Mouse (Mus musculus) mouse embryonic stem cell (cell line): ENCODE measurements at regions not wholly inside any gene's neighbourhood (a gene's known extent, or its start where the extent isn't known, plus 50 kb on each side); places are given as distances from the start of the nearest gene placed in this dataset.

Source experiments
- in situ Hi-C, 2 experiments: fragments of 300-500 bp; cut with MboI; formaldehyde crosslinking; loops; 1 replicate in 1 of 2; 3 replicates in 1 of 2; pipeline ENCODE4 v1.14.3; 2019 to 2020; ENCODE audit warnings: low sequenced_read_pairs in 2 of 2, low pct_unique_long_range_greater_than_20kb in 1 of 2, mixed read lengths in 1 of 2; ENCODE audit not compliant: unreplicated experiment in 1 of 2

DNA sequence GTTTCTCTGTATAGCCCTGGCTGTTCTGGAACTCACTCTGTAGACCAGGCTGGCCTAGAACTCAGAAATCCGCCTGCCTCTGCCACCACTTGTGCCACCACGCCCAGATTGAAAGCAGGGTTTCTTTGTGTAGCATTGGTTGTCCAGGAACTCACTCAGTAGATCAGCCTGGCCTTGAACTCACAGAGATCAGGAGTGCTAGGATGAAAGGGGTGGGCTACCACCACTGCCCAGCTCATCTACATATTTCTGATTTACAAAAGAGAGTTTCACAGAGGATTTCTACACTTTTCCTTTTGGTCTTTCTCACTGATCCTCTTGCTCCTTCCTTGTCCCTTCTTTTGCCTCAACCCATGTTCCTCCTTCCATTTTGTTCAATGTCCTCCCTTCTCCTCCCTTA lies 53.1 kb upstream of the Lbx1 start:
- in situ Hi-C loops, result no loop called here

DNA sequence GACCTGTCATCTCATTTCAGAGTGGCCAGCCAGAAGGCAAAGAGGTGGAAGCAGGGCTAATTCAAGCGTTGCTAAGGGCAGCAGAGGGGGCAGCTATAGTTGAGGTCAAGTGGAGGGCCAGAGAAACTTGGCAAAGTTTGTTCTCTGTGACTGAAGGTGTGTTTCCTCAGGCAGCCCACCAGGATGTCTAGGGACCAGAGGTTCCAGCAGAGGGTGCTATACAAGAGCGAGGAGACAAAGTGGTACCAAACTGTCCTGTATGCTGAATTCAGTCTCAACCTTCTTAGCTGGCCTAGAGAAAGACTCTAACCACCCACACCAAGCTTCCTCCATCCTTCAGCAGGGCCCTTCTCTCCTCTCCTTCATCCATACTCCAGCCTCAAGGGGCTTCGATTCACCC lies 62.2 kb upstream of the Lbx1 start:
- in situ Hi-C loops, result no loop called here

DNA sequence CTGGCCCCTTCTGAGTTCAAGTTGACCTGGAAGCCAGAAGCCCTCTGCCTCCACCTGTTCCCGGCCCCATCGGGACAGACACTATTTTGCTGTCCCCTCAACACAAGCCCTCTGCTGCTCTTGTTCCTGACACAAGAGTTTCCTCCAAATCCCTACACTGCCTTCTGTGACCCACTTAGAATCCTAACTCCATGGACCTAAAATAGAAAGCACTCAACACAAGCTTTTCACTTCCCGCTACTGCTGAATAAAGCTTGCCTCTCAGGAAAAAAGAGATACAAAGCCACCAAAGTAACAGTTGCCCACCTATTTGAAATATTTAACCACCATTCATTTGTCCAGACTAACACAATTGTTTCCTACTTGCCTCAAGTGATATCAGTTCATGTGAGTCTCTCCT lies 63.7 kb upstream of the Lbx1 start:
- in situ Hi-C loops, result no loop called here

DNA sequence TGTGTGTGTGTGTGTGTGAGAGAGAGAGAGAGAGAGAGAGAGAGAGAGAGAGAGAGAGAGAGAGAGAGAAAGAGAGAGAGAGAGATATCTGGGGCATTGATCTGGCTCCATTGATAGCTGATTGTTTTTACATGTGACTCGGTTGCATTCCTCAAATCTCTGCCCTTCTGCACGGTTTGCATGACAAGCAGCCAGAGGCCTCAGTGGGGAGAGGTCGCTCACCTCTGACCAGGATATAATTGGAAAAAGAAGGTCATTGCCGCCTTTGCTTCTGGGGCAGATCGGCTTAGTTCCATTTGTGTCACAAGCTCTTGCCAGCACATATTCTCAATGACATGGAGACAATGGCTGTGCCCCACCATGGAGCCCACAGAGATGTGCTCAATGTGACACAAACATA lies 63.8 kb upstream of the Btrc start:
- in situ Hi-C loops, result loop anchor here in 1 of 2 experiments (5.0 to 10.0 kb wide), 3 partner anchors 62 to 245 kb away; partner anchors contain the start of gene Lbx1

DNA sequence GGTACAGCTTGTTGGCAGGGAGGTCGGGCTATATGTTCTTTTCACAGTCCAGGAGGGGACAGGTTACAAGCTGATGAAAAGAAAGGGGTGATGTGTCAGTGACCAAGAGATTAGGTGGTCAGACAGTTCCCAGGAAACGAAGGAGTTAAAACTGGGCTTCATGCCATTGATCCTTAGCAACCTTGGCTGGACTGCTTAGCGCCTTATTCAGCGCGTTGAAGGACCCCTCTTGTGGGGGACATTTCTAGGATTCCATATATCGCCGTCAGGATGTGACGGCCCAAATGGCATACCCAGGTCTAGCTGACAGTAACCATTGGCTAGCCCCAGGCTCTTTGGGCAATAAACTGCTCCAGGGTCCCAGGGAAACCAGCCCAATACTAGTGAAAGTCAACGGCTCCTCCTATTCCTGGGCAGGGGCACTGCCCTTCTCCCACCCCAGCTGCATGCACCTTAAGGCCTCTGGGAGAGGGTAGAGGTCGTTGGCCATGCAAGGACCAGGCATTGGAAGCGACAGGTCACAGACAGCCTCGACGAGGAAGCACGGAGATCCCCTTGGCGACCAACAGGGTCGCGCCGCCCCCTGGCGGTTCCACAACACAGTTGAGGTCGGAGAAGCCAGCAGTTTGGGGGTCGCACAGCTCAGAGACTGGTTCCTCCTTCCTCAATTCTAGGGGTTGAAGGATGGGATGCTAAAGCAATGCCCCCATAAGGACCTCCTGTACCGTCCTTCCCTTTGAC lies 62.7 kb upstream of the Btrc start:
- in situ Hi-C loops, result loop anchor here in 1 of 2 experiments (5.0 to 10.0 kb wide), 3 partner anchors 64 to 244 kb away; partner anchors contain the start of gene Lbx1

DNA sequence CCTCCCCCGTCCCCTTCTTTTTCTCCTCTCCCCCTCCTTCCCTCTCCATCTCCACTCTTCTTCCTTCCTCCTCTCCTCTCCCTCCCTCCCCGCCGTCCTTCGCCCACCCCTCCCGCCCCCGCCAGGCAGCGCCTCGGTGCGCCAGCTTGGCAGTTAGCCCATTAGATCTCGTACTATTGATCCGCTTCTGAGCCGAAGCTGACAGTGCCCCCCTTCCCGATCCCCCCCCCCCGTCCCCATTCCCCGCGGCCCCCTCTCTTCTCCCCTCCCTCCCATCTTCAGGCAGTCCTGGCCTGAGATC lies 62.2 kb upstream of the Btrc start:
- in situ Hi-C loops, result loop anchor here in 1 of 2 experiments (5.0 to 10.0 kb wide), 3 partner anchors 64 to 243 kb away; partner anchors contain the start of gene Lbx1

DNA sequence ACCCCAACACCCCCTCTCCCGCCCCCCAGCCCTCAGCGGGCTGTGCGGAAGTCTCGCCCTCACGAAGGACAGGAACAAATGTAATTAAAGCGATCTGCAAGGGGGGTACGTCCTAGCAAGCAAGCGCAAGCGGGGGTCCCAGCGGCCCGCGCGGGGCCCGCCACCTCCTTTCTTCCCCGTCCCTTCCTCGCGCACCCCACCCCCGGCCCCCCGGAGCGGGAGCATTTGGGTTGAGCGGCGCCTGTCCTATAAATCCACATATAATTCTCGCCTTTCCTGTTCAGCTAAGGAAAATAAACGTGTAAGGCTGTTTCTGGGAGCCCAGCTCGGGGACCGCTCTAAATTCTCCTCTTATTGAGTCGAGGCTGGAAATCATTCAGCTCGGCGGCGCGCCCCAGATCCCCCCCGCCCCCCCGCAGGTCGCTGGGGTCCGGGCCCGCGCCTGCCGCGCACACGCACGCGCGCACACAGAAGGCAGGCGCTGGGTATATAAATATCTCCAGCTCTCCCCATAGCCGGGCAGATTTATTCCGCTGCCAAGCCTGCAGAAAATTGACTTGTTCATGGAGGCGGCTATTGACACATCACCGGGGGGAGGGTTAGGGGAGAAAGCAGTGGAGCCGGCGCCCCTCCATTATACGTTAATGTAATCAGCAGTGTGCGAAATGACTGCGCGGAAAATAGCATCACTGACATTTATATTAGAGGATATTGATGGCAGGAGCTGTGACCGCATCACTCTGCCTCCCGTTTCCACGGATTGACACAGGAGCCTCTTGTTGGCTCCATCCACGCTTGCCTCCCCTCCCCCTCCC lies 61.6 kb upstream of the Btrc start:
- in situ Hi-C loops, result loop anchor here in 1 of 2 experiments (5.0 to 10.0 kb wide), 3 partner anchors 65 to 243 kb away; partner anchors contain the start of gene Lbx1

DNA sequence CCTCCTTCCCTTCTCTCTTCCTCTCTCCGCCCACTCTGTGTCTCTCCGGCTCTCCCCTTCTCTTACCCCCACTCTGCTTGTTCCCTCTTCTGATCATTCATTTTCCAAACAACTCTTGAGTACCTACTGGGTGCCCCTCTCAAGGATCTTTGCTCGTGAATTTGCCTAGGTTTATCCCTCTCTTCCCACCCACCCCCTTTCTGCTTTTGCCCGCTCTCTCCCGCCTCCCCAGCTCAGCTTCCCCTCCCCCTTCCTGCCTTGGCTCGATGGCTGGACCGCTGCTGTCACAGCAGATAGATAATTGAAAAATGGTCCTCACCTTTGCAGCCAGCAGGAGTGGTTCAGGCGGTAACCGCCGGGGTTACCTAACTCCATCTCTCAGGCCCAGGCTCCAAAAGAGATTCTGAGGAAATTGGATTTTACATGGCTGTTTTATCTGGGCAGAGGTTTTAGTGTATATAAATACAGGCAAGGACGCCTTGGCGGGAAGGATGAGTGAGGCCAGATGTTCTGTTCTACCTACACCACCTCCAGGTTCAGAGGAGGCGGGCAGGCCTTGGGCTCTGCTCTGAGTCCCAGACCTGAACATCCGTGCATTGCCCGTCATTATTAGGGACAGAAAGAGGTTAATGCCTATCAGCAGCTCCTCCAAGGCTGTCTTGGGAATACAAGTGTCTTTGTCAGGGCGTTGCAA lies 60.8 kb upstream of the Btrc start:
- in situ Hi-C loops, result loop anchor here in 1 of 2 experiments (5.0 to 10.0 kb wide), 3 partner anchors 65 to 242 kb away; partner anchors contain the start of gene Lbx1

DNA sequence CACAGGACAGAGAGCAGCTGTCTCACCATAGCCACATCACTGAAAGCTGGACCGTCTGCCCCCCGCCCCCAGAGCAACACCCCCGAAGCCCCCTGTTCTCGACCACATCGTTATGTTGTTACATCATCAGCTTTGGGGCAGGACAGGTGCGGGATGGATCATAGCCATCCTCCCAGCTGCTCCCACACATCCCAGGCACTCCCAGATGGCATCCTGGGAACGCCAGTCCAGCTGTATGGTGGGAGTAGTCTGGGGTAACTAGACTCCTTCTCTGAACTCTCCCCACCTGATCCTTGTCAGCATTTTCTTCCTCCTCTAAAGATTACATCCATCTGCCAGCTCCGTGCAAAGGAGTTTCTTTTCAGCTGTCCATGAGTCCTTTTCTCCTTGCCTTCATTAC lies 59.0 kb upstream of the Btrc start:
- in situ Hi-C loops, result loop anchor here in 1 of 2 experiments (5.0 to 10.0 kb wide), 3 partner anchors 67 to 240 kb away; partner anchors contain the start of gene Lbx1

DNA sequence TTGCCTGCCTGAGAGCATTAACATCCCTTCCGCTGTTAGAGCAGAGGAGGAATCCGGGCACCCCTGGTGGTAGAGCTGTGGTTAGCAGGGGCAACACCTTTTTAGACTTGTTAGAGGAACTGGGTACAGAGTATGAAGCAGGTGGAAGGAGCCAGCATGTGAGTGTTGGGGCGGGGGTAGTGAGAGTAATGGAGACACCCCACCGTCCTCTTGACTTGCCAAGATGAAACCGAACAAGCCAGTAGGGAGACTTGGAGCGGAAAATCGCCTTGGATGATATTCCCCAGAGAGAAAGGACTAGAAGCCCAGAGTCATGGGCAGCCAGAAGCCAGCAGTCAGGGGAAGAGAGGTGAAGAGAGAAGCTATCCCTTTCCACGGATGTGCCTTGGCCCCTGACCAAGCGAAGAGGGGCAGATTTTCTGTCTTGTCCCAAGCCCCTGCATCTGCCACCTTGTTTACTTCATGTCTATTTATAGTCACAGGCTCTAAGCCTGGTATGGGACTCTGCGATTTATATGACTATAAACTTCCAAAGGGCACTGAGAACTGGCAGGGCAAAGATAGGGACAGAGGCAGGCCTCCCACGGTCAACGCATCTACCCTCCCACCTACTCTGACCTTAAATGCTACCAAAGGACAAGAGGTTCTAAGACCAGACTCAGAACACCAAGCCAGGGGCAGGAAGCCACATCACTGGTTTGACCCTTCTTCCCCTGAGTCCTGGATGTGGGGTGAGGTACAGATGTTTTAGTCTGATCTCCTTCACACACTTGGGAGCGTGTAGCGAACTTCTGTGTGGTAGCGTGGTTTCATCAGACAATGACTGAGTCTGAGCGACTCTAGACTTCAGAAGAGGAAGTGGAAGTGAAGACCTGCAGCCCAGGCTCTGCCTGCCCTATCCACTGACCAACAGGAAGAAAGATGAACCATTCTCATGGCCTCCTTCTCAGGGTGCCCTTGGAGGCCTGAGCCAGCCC lies 55.9 kb upstream of the Btrc start:
- in situ Hi-C loops, result loop anchor here in 1 of 2 experiments (10.0 kb wide), 2 partner anchors 127 to 237 kb away; no protein-coding TSS in a partner anchor

DNA sequence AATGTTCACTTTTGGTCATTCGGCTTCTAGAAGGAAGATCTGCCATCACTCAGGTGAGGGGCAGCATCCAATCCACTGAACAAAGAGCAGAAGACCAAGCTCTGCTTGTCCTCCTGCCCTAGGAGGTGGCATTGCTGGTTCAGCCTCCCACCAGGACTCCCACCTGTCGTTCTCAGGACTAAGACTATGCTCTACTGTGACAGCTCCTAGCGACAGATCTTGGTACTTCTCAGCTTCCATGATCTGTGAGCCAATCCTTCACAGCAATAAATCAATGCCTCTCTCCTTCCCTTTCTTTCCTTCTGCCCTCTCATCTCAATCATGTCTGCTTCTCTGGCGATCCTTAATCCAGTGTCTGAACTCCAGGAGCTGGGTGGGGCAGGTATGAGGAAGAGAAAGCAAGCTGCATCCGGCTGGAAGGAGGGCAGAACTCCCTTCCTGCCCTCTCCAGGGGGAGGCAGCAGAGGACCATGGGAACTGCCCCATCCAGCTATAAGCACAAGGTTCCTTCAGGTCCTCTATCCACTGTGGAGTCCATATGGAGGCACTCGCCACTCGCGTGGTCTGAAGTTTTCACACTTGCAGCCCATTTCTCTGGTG lies 54.8 kb upstream of the Btrc start:
- in situ Hi-C loops, result loop anchor here in 1 of 2 experiments (10.0 kb wide), 2 partner anchors 126 to 236 kb away; no protein-coding TSS in a partner anchor

DNA sequence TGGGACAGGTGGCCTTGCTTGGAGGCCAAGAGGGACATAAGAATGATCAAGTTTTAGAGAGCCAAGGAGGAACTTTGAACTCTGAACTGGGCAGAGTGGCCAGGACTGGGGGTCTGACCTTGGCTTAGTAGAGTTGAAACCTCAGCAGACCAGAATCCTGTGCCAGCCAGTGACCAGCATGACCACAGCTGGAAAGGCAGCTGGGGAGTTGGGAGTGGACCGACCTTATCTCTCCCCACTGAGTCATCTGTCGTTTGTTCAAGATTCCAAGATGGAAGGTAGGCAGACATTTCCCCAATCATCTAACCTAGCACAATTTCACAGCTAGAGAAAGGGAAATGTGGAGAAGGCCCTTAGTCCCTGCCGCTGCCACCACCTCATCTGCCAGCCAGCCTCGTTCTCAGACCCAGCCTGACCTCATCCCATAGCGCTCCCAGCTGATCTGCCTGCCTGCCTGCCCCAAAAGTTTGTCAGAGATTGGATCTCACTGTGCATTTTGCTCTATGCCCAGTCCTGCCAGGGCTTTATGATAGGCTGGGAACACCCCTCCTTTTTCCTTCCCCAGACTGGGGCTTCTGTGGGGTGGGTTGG lies 53.1 kb upstream of the Btrc start:
- in situ Hi-C loops, result no loop called here

DNA sequence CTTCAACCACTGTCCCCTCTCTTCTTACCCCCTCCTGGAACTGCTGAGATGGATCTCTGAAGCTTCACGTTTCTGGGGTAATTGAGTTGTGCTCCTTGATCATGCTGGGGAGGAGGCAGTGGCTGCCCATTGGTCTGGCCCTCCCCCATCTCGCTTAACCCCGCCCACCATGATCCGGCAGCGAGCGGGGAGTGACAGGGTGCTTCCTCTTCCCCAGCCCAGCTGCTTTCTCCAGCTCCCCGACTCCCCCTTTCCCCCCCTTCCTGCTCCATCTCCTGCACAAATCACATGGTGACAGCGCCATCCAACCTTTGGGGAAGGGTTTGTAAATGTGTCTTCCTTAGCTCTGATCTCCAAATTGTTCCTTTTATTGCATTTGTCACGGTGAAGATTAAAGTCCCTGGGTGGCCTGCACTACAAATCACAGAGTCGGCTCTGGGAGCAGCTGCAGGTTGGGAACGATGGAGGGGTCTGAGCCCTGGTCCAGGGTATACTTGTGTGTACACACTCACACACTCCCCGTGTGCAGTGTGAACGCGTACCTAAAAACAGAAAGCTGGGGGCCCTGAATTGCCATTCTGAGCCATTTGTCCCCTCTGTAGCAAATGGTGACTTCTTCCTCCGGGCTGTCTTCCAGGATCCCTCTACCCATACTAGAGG lies 52.5 kb upstream of the Btrc start:
- in situ Hi-C loops, result no loop called here

DNA sequence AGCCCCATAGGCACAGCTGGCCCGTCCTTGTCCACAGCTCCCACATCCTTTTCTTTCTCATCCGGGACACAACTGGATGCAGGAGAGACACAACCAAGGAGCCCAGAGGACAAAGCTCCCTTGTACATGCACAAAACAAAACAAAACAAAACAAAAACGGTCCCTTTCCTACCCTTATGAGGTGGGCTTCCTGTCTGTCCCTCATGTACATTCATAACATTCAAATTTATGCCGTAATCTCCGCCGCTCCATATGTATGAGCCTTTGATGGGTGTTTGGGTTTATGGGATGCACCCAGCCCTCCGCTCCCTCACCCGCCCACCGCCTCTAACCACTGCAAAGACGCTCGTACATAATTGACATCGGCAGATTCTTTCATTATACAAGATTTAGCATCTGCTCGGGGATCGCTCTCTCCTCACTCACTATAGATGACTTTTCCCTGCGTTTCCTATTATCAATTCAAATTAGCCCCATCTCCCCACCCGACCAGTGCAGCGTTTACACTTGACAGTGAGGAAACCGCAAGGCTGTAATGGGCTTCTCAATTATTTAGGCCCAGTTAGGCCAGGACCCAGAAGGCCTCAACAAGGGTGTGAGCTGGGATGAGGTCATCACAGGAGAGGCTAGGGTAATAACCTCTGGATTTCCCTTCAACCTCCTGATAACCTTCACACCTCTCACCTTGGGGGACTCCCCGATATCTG lies 51.5 kb upstream of the Btrc start:
- in situ Hi-C loops, result no loop called here

DNA sequence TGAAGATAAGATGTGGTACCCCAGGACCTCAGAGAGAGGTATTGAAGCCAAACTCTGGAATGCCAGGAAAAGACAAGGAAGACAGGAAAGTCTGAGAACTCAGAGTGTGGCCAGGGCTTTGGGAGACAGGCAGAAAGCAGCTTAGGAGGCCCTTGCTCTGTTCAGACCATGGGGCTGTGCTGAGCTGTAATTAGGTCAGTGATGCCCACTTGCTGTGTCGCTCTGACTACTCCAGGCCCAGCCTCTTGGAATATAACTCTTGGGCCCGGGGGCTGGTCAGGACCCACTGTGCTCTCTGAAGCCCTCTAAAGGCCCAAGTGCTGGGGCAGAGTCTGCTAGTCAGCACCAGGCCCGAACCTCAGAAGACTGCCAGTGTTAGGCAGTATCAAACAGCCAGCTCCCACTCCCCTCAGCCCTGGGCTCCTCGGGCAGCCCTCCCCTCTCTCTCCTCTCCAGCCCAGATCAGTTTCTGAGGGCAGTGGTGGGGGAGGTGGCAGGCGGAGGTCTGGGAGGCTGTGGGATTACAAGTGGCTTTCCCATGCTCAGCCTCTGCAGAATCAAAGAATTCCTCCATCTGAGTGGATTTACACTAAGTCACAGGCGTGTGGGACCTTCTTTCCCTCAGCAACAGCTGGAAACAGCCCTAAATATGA lies 50.7 kb upstream of the Btrc start:
- in situ Hi-C loops, result no loop called here
